Mouse (Mus musculus) C2C12 (cell line): ENCODE data around the gene Gm49387. TPM values are rescaled to one million over a fixed set of nuclear protein-coding genes. Genes with fewer than 3 reads are reported as not detected.

Experiments
- H3K27me3 ChIP-seq: one replicate; pipeline ENCODE4 v1.6.1; 2011; ENCODE audit not compliant: control insufficient read depth, insufficient read depth, insufficient read length
- H3K36me3 ChIP-seq: one replicate; pipeline ENCODE4 v1.6.1; 2011; ENCODE audit not compliant: control insufficient read depth, insufficient read depth
- H3K4me3 ChIP-seq: one replicate; pipeline ENCODE4 v1.5.1; 2011; ENCODE audit warnings: mild to moderate bottlenecking, control low read depth; ENCODE audit not compliant: poor library complexity, insufficient read depth, severe bottlenecking
- H3K79me2 ChIP-seq: one replicate; pipeline ENCODE4 v1.6.1; 2011; ENCODE audit not compliant: control insufficient read depth, insufficient read depth
- H3K79me3 ChIP-seq: one replicate; pipeline ENCODE4 v1.6.1; 2011; ENCODE audit warnings: low read depth, control low read depth
- H3ac ChIP-seq: one replicate; pipeline ENCODE3; 2011; ENCODE audit warnings: low read depth; ENCODE audit not compliant: control insufficient read depth, insufficient read length
- CEBPB ChIP-seq: IDR thresholded peaks from one replicate; pipeline ENCODE4 v1.6.1; 2011; ENCODE audit warnings: low read depth, mild to moderate bottlenecking, control low read depth, moderate library complexity
- CTCF ChIP-seq: IDR thresholded peaks from one replicate; pipeline ENCODE4 v1.5.1; 2011; ENCODE audit not compliant: control insufficient read depth, insufficient read depth, insufficient read length
- FOSL1 ChIP-seq: IDR thresholded peaks from one replicate; pipeline ENCODE4 v1.8.0; 2011; ENCODE audit warnings: mild to moderate bottlenecking, low read length; ENCODE audit not compliant: poor library complexity, insufficient read depth, severe bottlenecking
- MAX ChIP-seq: IDR thresholded peaks from one replicate; pipeline ENCODE4 v1.6.1; 2011; ENCODE audit warnings: mild to moderate bottlenecking, control low read depth
- MYOD1 ChIP-seq: IDR thresholded peaks from one replicate; pipeline ENCODE4 v1.6.1; 2011; ENCODE audit warnings: low read depth; ENCODE audit not compliant: control insufficient read depth, insufficient read length
- MYOG ChIP-seq: IDR thresholded peaks from one replicate; pipeline ENCODE4 v1.6.1; 2011; ENCODE audit not compliant: control insufficient read depth, insufficient read length; ENCODE audit errors: extremely low read depth
- USF1 ChIP-seq: IDR thresholded peaks from one replicate; pipeline ENCODE4 v1.6.1; 2011; ENCODE audit warnings: low read depth, mild to moderate bottlenecking, control low read depth, moderate library complexity
- polyA plus RNA-seq: library from polyadenylated mRNA; unstranded; fragments of >200 nt; fragmentation: generic; extraction: Trizol; gene quantifications from one replicate; pipeline ENCODE4 v1.2.1, GENCODE M21; 2012; ENCODE audit warnings: missing spikeins

Gm49387 gene
- polyA plus RNA-seq, 1 experiment = not detected

GRCm38 (mm10) chr14:31574903-31575665 is 65.6 kb downstream of the Gm49387 start:
- H3K79me2 ChIP-seq = no peaks in the 10 kb centered on the region
- no peak overlapping the region for H3ac ChIP-seq
- H3K27me3 ChIP-seq = peaks cover 10% of the 10 kb centered on the region
- H3K36me3 ChIP-seq = no peaks in the 10 kb centered on the region
- H3K79me3 ChIP-seq = no peaks in the 10 kb centered on the region
- no peak overlapping the region for H3K4me3 ChIP-seq
- no peak for TF ChIP-seq MAX
- TF ChIP-seq MYOG = no peak
- TF ChIP-seq CTCF = no peak
- TF ChIP-seq CEBPB = no peak
- no peak for TF ChIP-seq USF1
- no peak for TF ChIP-seq FOSL1
- no peak for TF ChIP-seq MYOD1

DNA sequence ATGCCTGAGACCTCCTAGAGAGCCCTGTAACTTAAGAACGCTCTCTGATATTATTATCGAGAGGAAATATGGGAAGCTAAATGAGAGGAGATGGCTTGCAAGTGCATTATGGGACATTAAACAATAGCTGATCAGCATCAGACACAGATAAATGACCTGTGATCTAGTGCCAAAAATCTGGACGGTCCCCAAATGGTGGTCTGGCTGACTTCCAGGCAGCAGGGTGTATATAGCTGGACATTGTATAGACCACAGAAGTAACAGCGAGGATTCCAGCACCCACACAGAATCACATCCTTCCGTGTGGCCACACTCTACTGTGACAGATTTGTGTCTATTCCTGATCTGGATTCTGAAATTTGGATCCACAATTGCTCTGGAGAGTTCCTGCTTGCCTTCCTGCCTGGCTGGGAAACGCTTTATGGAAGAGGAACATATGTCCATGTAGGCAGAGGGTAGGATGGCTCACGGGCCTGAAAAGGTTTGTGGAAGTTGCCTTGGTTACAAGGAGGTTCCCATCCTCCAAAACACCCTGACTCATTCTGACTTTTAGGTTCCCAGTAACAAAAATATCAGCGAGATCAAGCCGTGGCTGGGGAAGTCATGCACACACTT is 68.0 kb downstream of the Gm49387 start:
- Histone ChIP-seq H3K79me3 (no peaks in the 10 kb centered on the region), H3K4me3 (no peak overlapping the region), H3ac (no peak overlapping the region), H3K27me3 (peaks cover 10% of the 10 kb centered on the region), H3K79me2 (no peaks in the 10 kb centered on the region), H3K36me3 (no peaks in the 10 kb centered on the region)
- TF ChIP-seq FOSL1 (no peak), CEBPB (no peak), USF1 (no peak), CTCF (no peak), MAX (no peak), MYOD1 (no peak), MYOG (no peak)

DNA sequence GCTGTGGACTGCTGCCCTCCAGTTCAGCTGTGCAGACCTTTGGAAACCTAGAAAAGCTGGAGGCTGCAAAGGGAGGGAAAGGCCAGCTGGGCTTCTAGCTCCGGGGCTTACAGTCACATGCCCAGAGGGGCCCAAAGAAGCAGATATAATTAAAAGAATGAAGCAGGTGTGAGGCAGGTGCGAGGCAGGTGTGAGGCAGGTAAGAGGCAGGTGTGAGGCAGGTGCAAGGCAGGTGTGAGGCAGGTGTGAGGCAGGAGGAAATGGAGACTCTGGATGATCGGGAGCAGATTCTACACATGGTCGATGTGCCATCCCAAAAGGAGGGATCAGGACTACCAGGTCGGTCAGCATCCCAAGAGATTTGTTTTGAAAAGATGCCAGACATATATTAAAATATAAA is 69.3 kb downstream of the Gm49387 start:
- no peak for TF ChIP-seq USF1
- no peak for TF ChIP-seq CEBPB
- TF ChIP-seq FOSL1 = no peak
- no peak for TF ChIP-seq CTCF
- TF ChIP-seq MYOD1 = no peak
- no peak for TF ChIP-seq MYOG
- no peak for TF ChIP-seq MAX
- H3K79me3 ChIP-seq = no peaks in the 10 kb centered on the region
- no peaks in the 10 kb centered on the region for H3K79me2 ChIP-seq
- peaks cover 5% of the 10 kb centered on the region for H3K27me3 ChIP-seq
- no peak overlapping the region for H3ac ChIP-seq
- H3K36me3 ChIP-seq = no peaks in the 10 kb centered on the region
- H3K4me3 ChIP-seq = no peak overlapping the region

DNA sequence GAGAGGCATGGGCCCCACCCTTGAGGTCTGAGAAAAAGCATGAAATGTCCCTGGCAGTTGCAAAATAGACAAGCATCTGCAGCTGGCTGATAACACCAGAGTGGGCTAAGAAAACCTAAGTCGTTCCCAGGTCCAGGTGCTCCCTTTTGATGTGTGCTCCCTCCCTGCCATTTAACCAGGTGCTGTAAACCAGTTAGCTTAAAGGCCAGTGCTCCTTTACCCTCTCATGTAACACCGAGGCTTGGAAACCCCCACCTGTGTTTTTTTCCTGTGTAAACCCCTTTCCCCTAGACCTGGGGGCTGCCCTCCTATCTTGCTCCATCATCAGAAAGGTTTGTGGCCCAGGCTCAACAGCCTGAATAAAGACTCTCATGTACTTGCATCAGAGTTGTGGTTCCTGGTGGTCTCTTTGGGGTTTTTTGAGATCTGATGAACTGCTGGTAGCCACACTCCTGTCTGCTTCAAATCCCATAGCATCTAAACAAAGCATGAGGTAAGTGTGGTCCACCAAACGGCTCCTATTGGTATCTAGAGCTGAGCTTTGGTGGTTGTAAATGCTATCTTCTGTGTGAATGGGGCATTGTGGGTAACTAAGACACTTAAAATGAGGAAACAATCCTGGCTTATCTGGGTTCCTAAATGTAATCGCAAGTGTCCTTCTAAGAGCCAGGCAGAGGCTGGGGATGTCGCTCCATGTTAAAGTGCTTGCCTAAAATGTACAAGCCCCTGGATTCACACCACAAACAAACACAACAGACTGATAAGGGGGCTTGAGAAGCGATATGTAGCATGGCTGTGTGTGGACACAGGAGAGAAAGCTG is 70.3 kb downstream of the Gm49387 start:
- Histone ChIP-seq H3K79me3 (no peaks in the 10 kb centered on the region), H3K4me3 (no peak overlapping the region), H3K36me3 (no peaks in the 10 kb centered on the region), H3K79me2 (no peaks in the 10 kb centered on the region), H3K27me3 (peaks cover 3% of the 10 kb centered on the region), H3ac (no peak overlapping the region)
- no peak for TF ChIP-seq CEBPB
- TF ChIP-seq FOSL1 = no peak
- no peak for TF ChIP-seq MAX
- TF ChIP-seq MYOD1 = no peak
- TF ChIP-seq USF1 = no peak
- no peak for TF ChIP-seq MYOG
- TF ChIP-seq CTCF = no peak

GRCm38 (mm10) chr14:31569151-31569631 is 71.5 kb downstream of the Gm49387 start:
- H3K79me2 ChIP-seq = no peaks in the 10 kb centered on the region
- no peaks in the 10 kb centered on the region for H3K27me3 ChIP-seq
- no peaks in the 10 kb centered on the region for H3K36me3 ChIP-seq
- H3K4me3 ChIP-seq = no peak overlapping the region
- TF ChIP-seq MYOD1 (peak; percentile 37), USF1 (no peak), FOSL1 (no peak), MYOG (no peak), CTCF (no peak)
- H3K79me3 ChIP-seq = no peaks in the 10 kb centered on the region
- H3ac ChIP-seq = no peak overlapping the region
